ENCODE assay signal across 8 mouse cellular contexts in the genomic region with DNA sequence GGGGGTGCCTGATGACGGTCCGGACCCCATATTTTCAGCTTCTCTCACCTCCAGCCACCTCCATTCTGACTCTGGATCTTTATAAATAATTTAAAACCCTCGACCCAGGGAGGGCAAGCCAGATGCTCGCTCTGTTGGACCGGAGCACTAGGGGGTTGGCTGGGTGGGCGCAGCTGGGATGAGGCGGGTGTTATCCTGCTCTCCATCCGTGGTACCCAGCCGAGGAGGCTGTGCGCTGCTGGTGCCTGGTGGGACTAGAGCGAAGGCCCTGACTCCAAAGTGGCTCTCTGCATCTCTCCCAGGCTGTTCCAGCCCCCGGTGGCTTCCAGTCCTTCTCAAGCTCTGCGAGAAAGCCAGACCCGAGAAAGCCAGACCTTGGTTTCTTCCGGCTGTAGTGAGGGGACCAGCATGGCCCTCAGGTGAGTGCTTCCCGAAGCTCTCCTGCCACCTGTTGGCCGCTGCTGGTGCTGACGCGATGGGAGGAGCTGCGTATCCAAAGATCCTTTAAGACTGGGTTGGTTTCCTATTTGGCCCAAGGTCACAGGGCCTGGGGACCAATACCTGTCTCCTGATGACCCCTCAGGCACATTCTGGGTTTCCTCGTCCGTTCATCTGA.
A peak's percentile ranks its signal among the peaks of the same experiment; 100 is the strongest.
DNase-seq lines count a peak whose midpoint lies in the region; ATAC-seq lines count a peak whose summit lies in the region.

No protein-coding gene starts in this region.

- peak overlapping the region; percentile 51 for H3K4me2 ChIP-seq in forebrain, embryonic 15.5 days (replicated peaks)
- peak overlapping the region; percentile 58 for H3K4me2 ChIP-seq in hindbrain, embryonic 12.5 days (replicated peaks)

- H3K9ac ChIP-seq in forebrain, embryonic 15.5 days (replicated peaks) = peak overlapping the region; percentile 22; the same call in 1 of the 2 replicates
- H3K9ac ChIP-seq in hindbrain, embryonic 12.5 days = peak overlapping the region; percentile 24; the same call in 1 of the 2 replicates

- peak; percentile 83 for ATAC-seq in forebrain, embryonic 15.5 days (replicated peaks)
- ATAC-seq in hindbrain, embryonic 12.5 days (ENCODE audit: low FRiP score) = peak; percentile 80

- peaks cover 14% of the 10 kb centered on the region for H3K4me1 ChIP-seq in forebrain, embryonic 15.5 days
- H3K4me1 ChIP-seq in hindbrain, embryonic 12.5 days = peaks cover 16% of the 10 kb centered on the region

- WGBS in forebrain, embryonic 15.5 days = 3% methylated on average over 22 of the region's 22 CpGs
- WGBS in hindbrain, embryonic 12.5 days = 7% methylated on average over 22 of the region's 22 CpGs

- peaks cover 33% of the 10 kb centered on the region for H3K27me3 ChIP-seq in forebrain, embryonic 15.5 days
- H3K27me3 ChIP-seq in hindbrain, embryonic 12.5 days = peaks cover 58% of the 10 kb centered on the region

- H3K36me3 ChIP-seq in forebrain, embryonic 15.5 days = no peaks in the 10 kb centered on the region
- no peaks in the 10 kb centered on the region for H3K36me3 ChIP-seq in hindbrain, embryonic 12.5 days

- peak overlapping the region; percentile 34 for H3K4me3 ChIP-seq in forebrain, embryonic 15.5 days
- peak overlapping the region; percentile 31 for H3K4me3 ChIP-seq in hindbrain, embryonic 12.5 days

- H3K27ac ChIP-seq in forebrain, embryonic 15.5 days (replicated peaks) = no peak overlapping the region
- H3K27ac ChIP-seq in hindbrain, embryonic 12.5 days = no peak overlapping the region

- peak; percentile 89 for DNase-seq in MN1 (ENCODE audit: low spot score)
- DNase-seq in brain, embryonic 18.5 days (ENCODE audit: low read depth, low spot score) = peak; percentile 40
- peak; percentile 50 to 55 for DNase-seq in layer of hippocampus, postnatal 14 days (ENCODE audit: low spot score in 2 of 2)
- peak; percentile 69 for DNase-seq in lung, postnatal 25 days (ENCODE audit: low spot score)
- peak; percentile 67 for DNase-seq in right cerebral cortex, postnatal 14 days
- no peak for DNase-seq in T-cell, adult 2 months (ENCODE audit: low spot score)

- no peaks in the 10 kb centered on the region for H3K9me3 ChIP-seq in forebrain, embryonic 15.5 days
- H3K9me3 ChIP-seq in hindbrain, embryonic 12.5 days (replicated peaks) = no peaks in the 10 kb centered on the region
